Mouse (Mus musculus) Muller cell, postnatal 12 days (primary cell): ENCODE measurements around the gene Tomm7.
"Not testable (repeated sequence)": the region's sequence is repeated elsewhere in the genome, so short reads cannot be mapped to it uniquely, and the experiment has no call there.

Experiments
- DNase-seq: peaks from one replicate; pipeline ENCODE4 v3.0.0-alpha.2; 2015; ENCODE audit errors: inconsistent ontology term

Gene Tomm7

GRCm38 (mm10) chr5:23843674-23844530 is at the start of gene Tomm7:
Gene Tomm7 (minus strand): TSS chr5:23844161.
- peak; percentile 98 for DNase-seq

DNA sequence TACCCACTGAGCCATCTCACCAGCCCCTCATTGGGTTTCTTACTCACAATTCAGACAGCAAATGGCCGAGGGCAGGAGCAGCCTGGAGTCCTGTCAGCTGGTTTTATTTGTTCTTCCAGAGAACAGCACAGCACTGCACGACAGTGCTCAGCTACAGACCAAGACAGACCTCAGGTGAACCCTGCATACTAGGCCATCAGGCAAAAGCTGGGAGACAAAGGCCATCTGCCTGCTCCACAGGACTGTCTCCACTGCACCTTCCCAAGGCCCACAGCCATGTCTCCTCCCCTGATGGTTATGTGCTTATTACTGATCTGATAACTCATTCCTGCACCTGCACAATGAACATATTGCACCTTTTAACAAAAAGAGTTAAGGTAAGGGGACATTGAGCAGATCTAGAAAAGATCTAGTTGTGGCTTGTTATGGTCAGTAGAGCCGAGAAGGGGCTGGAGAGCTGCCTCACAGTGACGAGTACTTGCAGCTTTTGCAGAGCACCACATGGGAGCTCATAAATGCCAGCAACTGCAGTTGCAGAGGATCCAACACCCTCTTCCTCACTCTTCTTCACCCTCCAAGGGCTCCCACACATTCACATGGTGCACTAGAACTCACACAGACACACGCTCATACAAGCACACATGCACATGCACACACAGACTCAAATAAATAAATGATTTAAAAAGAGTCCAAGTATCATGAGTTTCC is 49.3 kb upstream of the Tomm7 start:
- no peak for DNase-seq

DNA sequence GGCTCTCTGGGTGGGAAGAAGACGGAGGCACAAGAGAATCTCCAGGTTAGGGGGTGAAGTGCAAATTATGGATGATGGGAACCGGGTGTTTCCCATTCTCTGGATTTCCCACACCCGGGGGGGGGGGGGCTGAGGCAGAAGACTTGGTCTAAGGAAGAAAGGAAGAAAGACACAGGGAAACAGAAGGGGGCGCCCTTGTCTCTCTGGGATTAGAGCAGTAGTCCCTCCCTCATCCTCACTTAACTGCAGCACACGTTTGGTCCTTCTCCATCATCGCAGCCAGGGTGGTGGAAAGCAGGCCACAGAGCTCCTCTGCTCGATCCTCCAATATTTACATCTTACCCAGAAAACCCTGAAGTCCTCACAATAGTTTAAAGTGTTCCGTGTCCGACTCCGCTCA is 46.8 kb upstream of the Tomm7 start:
- peak; percentile 7 for DNase-seq

GRCm38 (mm10) chr5:23889461-23889860 is 45.5 kb upstream of the Tomm7 start:
- DNase-seq, result no peak

- no peak for DNase-seq
These were observed 43.1 kb upstream of the Tomm7 start for GRCm38 (mm10) chr5:23887111-23887510.

- no peak for DNase-seq
These were observed 30.5 kb upstream of the Tomm7 start for GRCm38 (mm10) chr5:23874457-23874856.

DNA sequence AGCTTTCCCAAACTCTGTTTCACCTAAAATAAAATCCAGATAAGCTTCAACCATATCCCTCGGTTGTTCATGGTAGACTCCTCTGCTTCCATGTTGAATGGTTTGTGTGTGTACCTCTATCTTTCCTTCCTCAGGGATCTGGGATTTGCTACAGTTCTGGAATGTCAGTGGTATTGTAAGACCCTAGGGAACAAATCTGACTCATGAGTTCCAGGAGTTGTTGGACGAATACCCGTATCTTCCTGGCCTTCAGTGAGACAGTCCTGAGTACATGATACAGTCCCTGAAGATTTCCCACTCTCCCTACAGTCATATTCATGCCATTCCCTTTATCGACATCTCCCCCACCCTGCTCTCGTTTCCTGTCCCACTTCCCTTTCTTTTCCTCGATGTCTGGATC is 28.6 kb upstream of the Tomm7 start:
- no peak for DNase-seq

DNA sequence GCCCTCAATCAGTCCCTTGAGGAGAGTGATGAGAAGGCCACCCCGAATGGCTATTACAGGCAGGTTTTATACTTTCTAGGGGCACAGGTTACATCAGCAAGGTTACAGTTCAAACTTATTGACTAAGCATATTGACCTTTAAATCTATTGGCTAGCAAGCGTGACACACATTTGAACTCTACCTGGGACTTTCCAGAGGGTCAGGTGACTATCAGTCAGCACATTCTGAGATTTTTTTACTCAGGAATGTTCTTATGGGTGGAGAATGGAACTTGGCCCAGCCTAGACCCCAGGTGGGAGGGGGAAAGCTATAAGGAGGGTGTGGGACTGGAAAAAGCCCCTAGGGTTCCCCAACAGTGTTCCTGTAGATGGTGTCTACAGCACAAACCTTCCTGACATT is 27.4 kb upstream of the Tomm7 start:
- not testable (repeated sequence) for DNase-seq

DNA sequence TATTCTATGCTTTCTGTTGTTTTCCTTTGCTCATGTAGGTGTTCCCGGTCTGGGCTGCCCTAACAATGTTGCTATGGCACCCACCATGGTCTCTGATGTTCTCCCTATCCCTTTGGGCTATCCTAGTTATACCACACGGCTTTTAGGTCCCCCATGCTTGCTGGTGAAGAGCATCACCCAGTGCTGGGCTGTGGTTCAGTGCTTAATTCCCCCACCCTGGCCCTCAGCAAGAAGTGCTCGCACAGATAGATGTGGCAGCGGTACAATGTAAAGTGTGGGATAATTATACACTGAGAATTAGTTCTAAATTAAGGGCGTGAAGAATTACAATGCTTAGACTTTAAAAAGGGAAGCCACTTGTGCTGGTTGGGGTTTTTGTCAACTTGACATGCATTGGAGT is 22.0 kb upstream of the Tomm7 start:
- DNase-seq, result no peak

DNA sequence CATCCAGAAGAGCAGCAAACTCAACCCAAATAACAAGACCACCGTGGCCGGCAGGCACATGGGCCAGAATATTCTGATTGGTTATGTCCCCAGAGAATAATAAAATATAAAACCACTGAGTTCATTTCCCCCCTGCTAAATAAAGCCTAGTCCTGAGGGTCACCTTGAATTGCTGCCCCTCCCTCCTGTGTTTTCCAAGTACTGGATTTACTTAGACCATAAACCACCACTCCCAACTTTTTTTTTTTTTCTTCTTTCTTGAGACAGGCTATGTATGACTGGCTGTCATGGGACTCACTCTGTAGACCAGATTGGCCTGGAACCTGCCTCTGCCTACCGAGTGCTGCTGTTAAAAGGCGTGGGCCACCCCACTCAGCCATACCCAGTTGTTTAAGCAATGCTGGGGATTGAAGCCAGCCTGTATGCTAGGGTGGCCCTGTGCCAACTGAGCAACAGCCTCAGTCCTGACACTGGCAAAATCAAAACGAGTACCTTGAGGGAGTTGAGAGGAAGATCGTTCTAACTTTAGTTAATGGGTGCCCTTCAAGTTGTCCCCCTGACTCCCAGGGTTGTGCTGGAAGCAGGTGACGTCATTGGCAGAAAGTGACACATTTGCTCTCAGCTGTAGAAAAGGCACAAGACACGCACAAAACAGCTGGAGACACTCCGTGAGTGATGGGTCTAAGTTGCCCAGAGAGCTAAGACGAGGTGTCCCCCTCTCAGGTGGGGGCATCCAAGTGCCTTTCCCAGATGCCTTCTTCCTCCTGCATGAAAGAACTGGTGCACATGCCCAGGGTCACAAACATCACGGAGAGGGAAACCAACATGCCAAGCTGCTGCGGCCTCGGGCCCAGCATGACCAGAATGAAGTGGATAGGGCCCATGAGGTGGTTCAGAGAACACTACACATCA is 20.3 kb upstream of the Tomm7 start:
- no peak for DNase-seq

DNA sequence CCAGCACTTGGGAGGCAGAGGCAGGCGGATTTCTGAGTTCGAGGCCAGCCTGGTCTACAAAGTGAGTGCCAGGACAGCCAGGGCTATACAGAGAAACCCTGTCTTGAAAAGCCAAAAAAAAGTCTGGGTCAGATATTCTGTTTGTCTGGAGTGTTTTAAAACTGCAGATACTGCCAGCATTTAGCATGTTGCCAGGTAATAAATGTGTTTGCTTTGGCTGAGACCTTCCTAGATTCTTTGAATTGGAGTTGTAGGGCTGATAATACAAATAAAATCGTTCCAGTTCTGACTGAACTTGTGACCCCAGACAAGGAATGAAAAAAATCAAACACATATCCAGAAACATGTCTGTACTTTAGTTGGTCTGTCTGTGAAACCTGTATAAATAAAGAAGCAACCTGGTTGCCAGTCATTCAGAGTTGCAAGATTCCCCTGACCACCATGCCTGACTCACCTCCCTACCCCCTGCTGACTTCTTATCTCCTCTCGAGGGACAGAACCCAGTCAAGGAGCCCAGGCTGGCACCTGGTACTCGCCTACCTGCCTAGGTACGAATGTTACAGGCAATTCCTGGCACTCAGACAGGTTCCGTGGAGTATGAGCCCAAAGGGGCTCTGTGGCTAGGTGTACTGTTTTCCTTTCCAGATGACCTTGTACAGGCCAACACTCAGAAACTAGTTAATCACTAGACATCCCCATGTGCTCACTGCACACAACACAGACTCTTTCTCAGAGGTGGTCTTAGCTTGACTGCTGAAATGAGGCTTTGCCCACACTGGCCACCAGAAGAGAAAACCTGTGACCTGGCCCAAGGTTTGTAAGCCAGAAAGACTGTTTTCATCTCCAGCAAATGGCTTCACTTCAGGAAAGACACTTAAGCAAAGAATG is 19.4 kb upstream of the Tomm7 start:
- no peak for DNase-seq

DNA sequence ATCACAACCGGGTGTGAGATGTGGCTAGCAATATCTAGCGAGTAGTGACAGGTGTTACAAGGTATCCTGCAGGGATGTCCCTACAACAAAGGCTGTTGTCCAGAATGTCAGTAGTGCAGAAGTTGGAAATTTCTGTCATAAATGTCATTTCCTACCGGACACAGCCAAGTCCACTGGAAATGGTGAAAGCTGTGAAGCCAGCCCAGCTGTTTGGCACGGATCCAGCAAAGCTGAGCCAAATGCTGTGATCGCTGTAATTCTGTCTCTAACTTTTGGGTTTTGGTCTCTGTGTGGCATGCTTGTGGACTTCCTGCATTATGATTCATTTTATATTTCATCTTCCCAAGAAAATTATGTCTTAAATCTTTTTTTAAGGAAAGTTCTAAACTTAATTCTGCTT is 18.3 kb upstream of the Tomm7 start:
- DNase-seq, result no peak

GRCm38 (mm10) chr5:23861721-23862120 is 17.8 kb upstream of the Tomm7 start:
- DNase-seq, result no peak

DNA sequence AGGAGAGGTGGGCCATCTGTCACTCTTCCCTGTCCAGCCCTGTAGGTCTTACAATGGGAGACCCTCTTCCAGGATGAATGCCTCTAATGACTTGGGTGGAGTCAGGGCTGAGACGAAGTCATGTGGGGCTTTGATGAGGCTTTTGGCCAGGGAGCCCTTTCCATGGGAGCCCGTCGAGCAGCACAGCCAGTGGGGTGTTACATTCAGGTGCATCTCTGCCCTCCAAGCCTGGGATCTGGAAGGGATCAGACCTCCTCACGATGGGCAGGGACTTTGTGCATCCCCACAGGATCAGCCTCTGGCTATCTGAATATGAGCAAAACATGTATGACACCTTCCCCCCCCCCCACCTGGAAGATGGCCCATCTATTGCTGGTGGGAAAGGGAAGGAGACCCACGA is 15.9 kb upstream of the Tomm7 start:
- DNase-seq, result no peak

GRCm38 (mm10) chr5:23859087-23859718 is 15.2 kb upstream of the Tomm7 start:
- DNase-seq, result no peak

- DNase-seq, result no peak
These were observed 14.7 kb upstream of the Tomm7 start for GRCm38 (mm10) chr5:23858643-23859042.

GRCm38 (mm10) chr5:23858001-23858400 is 14.0 kb upstream of the Tomm7 start:
- no peak for DNase-seq

GRCm38 (mm10) chr5:23857189-23857588 is 13.2 kb upstream of the Tomm7 start:
- no peak for DNase-seq

GRCm38 (mm10) chr5:23856164-23856563 is 12.2 kb upstream of the Tomm7 start:
- no peak for DNase-seq

- DNase-seq, result no peak
These were observed 11.5 kb upstream of the Tomm7 start for GRCm38 (mm10) chr5:23855484-23855883.

GRCm38 (mm10) chr5:23852916-23853315 is 9.0 kb upstream of the Tomm7 start:
- DNase-seq, result not testable (repeated sequence)
